Mouse (Mus musculus) MEL (cell line): ENCODE data around the gene Ncf1. TPM values are rescaled to one million over a fixed set of nuclear protein-coding genes. Genes with fewer than 3 reads are reported as not detected.

ENCODE experiments used
- DNase-seq: peaks from one replicate; pipeline ENCODE4 v3.0.0; 2011; ENCODE audit warnings: low read depth, low spot score
- H3K27ac ChIP-seq: 2 replicates; pipeline ENCODE4 v1.5.1; 2012; ENCODE audit warnings: low read depth, mild to moderate bottlenecking, control low read depth, low read length, moderate library complexity; ENCODE audit not compliant: control insufficient read depth
- H3K27me3 ChIP-seq, 2 experiments: fragments of 150-350 bp in 1 of 2; sonication (generic) in 1 of 2; 2 replicates each; pipeline ENCODE4 v1.6.1; 2012; ENCODE audit warnings: low read length in 2 of 2, mild to moderate bottlenecking in 2 of 2, improper control_type of control experiment in 1 of 2, moderate library complexity in 1 of 2; ENCODE audit not compliant: insufficient read depth in 2 of 2, control insufficient read depth in 1 of 2
- H3K36me3 ChIP-seq, 2 experiments: 2 replicates each; pipeline ENCODE4 v1.6.1; 2012 to 2014; ENCODE audit warnings: low read length in 2 of 2, improper control_type of control experiment in 1 of 2, inconsistent platforms in 1 of 2, mild to moderate bottlenecking in 1 of 2; ENCODE audit not compliant: insufficient read depth in 2 of 2, control insufficient read depth in 1 of 2
- H3K4me1 ChIP-seq, 2 experiments: fragments of 150-350 bp in 1 of 2; sonication (generic) in 1 of 2; 2 replicates each; pipeline ENCODE4 v1.6.1; 2012; ENCODE audit warnings: low read length in 2 of 2, improper control_type of control experiment in 1 of 2, mild to moderate bottlenecking in 1 of 2; ENCODE audit not compliant: insufficient read depth in 2 of 2, control insufficient read depth in 1 of 2
- H3K4me3 ChIP-seq, 2 experiments: fragments of 150-350 bp in 1 of 2; sonication (generic) in 1 of 2; 2 replicates each; pipeline ENCODE4 v1.5.1; 2012; ENCODE audit warnings: low read depth in 2 of 2, low read length in 2 of 2, mild to moderate bottlenecking in 2 of 2, moderate library complexity in 2 of 2, control low read depth in 1 of 2, improper control_type of control experiment in 1 of 2; ENCODE audit not compliant: control insufficient read depth in 1 of 2, insufficient read depth in 1 of 2
- H3K79me2 ChIP-seq: 2 replicates; pipeline ENCODE4 v1.6.1; 2012; ENCODE audit warnings: mild to moderate bottlenecking, low read length, moderate library complexity; ENCODE audit not compliant: control insufficient read depth, poor library complexity, insufficient read depth
- H3K9ac ChIP-seq: 2 replicates; pipeline ENCODE4 v1.6.1; 2012; ENCODE audit warnings: low read depth, mild to moderate bottlenecking, control low read depth, low read length, moderate library complexity; ENCODE audit not compliant: control insufficient read depth, poor library complexity, severe bottlenecking
- H3K9me3 ChIP-seq: fragments of 150-350 bp; sonication (generic); replicated peaks from 2 replicates; pipeline ENCODE4 v1.6.1; 2012; ENCODE audit warnings: mild to moderate bottlenecking, low read length, improper control_type of control experiment, moderate library complexity; ENCODE audit not compliant: insufficient read depth
- BHLHE40 ChIP-seq: IDR thresholded peaks from 2 replicates; pipeline ENCODE4 v1.6.1; 2012; ENCODE audit warnings: low read depth, mild to moderate bottlenecking, inconsistent platforms, low read length, improper control_type of control experiment, borderline replicate concordance
- CHD2 ChIP-seq: IDR thresholded peaks from 2 replicates; pipeline ENCODE4 v1.6.1; 2011; ENCODE audit warnings: low read length, improper control_type of control experiment
- CTCF ChIP-seq, 3 experiments: IDR thresholded peaks in 2 of 3; conservative IDR thresholded peaks in 1 of 3; 2 replicates each; pipeline ENCODE4 v1.5.1; 2011 to 2012; ENCODE audit warnings: low read length in 3 of 3, low read depth in 2 of 3, mild to moderate bottlenecking in 2 of 3, improper control_type of control experiment in 1 of 3, inconsistent platforms in 1 of 3, mixed read lengths in 1 of 3, moderate library complexity in 1 of 3; ENCODE audit not compliant: control insufficient read depth in 1 of 3, insufficient read depth in 1 of 3, poor library complexity in 1 of 3, severe bottlenecking in 1 of 3
- E2F4 ChIP-seq: IDR thresholded peaks from 2 replicates; pipeline ENCODE4 v1.6.1; 2011; ENCODE audit warnings: low read depth, low read length, improper control_type of control experiment, borderline replicate concordance
- EP300 ChIP-seq, 2 experiments: IDR thresholded peaks; 2 replicates each; pipeline ENCODE4 v1.6.1; 2011; ENCODE audit warnings: improper control_type of control experiment in 2 of 2, low read length in 2 of 2, low read depth in 1 of 2, mild to moderate bottlenecking in 1 of 2
- ETS1 ChIP-seq: IDR thresholded peaks from 2 replicates; pipeline ENCODE4 v1.6.1; 2012; ENCODE audit warnings: low read depth, mild to moderate bottlenecking, inconsistent platforms, low read length, improper control_type of control experiment, moderate library complexity
- GABPA ChIP-seq: IDR thresholded peaks from 2 replicates; pipeline ENCODE4 v1.6.1; 2012; ENCODE audit warnings: low read depth, mild to moderate bottlenecking, inconsistent platforms, low read length, improper control_type of control experiment, moderate library complexity
- GATA1 ChIP-seq: IDR thresholded peaks from 2 replicates; pipeline ENCODE4 v1.6.1; 2011; ENCODE audit warnings: low read depth, low read length, improper control_type of control experiment
- HCFC1 ChIP-seq: IDR thresholded peaks from 2 replicates; pipeline ENCODE4 v1.6.1; 2012; ENCODE audit warnings: low read depth, mild to moderate bottlenecking, inconsistent platforms, low read length, improper control_type of control experiment, moderate library complexity
- JUND ChIP-seq: IDR thresholded peaks from 2 replicates; pipeline ENCODE4 v1.6.1; 2011; ENCODE audit warnings: low read depth, mild to moderate bottlenecking, improper control_type of control experiment, low read length
- KAT2A ChIP-seq: conservative IDR thresholded peaks from 2 replicates; pipeline ENCODE4 v1.6.1; 2012; ENCODE audit warnings: low read depth, low read length, improper control_type of control experiment, inconsistent platforms
- MAFK ChIP-seq: IDR thresholded peaks from 2 replicates; pipeline ENCODE4 v1.6.1; 2011; ENCODE audit warnings: low read depth, mild to moderate bottlenecking, low read length, improper control_type of control experiment, borderline replicate concordance
- MAX ChIP-seq: IDR thresholded peaks from 2 replicates; pipeline ENCODE4 v1.6.1; 2011; ENCODE audit warnings: low read length, improper control_type of control experiment
- MXI1 ChIP-seq: IDR thresholded peaks from 2 replicates; pipeline ENCODE4 v1.6.1; 2011; ENCODE audit warnings: mild to moderate bottlenecking, low read depth, low read length, improper control_type of control experiment
- MYB ChIP-seq: IDR thresholded peaks from 2 replicates; pipeline ENCODE4 v1.6.1; 2011; ENCODE audit warnings: mild to moderate bottlenecking, low read depth, low read length, improper control_type of control experiment
- NELFE ChIP-seq: IDR thresholded peaks from 2 replicates; pipeline ENCODE4 v1.6.1; 2011; ENCODE audit warnings: low read depth, low read length, improper control_type of control experiment
- NRF1 ChIP-seq: IDR thresholded peaks from 2 replicates; pipeline ENCODE4 v1.6.1; 2014; ENCODE audit warnings: low read depth, mild to moderate bottlenecking, inconsistent platforms, low read length, improper control_type of control experiment, moderate library complexity; ENCODE audit not compliant: poor library complexity, insufficient read depth, severe bottlenecking
- POLR2A ChIP-seq, 2 experiments: IDR thresholded peaks; 2 replicates each; pipeline ENCODE4 v1.6.1; 2011 to 2012; ENCODE audit warnings: low read length in 2 of 2, mild to moderate bottlenecking in 2 of 2, control low read depth in 1 of 2, improper control_type of control experiment in 1 of 2, low read depth in 1 of 2, moderate library complexity in 1 of 2; ENCODE audit not compliant: control insufficient read depth in 1 of 2, insufficient read depth in 1 of 2, poor library complexity in 1 of 2
- POLR2AphosphoS2 ChIP-seq: IDR thresholded peaks from 2 replicates; pipeline ENCODE4 v1.6.1; 2011; ENCODE audit warnings: low read length, improper control_type of control experiment
- POLR2AphosphoS5 ChIP-seq: IDR thresholded peaks from 2 replicates; pipeline ENCODE4 v1.6.1; 2012; ENCODE audit warnings: low read depth, borderline replicate concordance, mild to moderate bottlenecking, inconsistent platforms, low read length, moderate library complexity, mixed read lengths
- RAD21 ChIP-seq: IDR thresholded peaks from 2 replicates; pipeline ENCODE4 v1.6.1; 2011; ENCODE audit warnings: mild to moderate bottlenecking, low read depth, low read length, improper control_type of control experiment
- RCOR1 ChIP-seq: IDR thresholded peaks from 2 replicates; pipeline ENCODE4 v1.6.1; 2012; ENCODE audit warnings: low read depth, mild to moderate bottlenecking, inconsistent platforms, low read length, improper control_type of control experiment
- SIN3A ChIP-seq: IDR thresholded peaks from 2 replicates; pipeline ENCODE4 v1.6.1; 2012; ENCODE audit warnings: low read length, improper control_type of control experiment, inconsistent platforms
- SMC3 ChIP-seq: IDR thresholded peaks from 2 replicates; pipeline ENCODE4 v1.6.1; 2011; ENCODE audit warnings: low read depth, low read length, improper control_type of control experiment
- TAL1 ChIP-seq: IDR thresholded peaks from 2 replicates; pipeline ENCODE4 v1.6.1; 2012; ENCODE audit warnings: mild to moderate bottlenecking, inconsistent platforms, low read length, moderate library complexity, mixed read lengths
- TBP ChIP-seq: IDR thresholded peaks from 2 replicates; pipeline ENCODE4 v1.8.0; 2011; ENCODE audit warnings: low read depth, low read length, improper control_type of control experiment
- UBTF ChIP-seq: IDR thresholded peaks from 2 replicates; pipeline ENCODE4 v1.6.1; 2012; ENCODE audit warnings: low read depth, mild to moderate bottlenecking, inconsistent platforms, low read length, improper control_type of control experiment, moderate library complexity, borderline replicate concordance; ENCODE audit not compliant: insufficient read depth
- ZMIZ1 ChIP-seq: IDR thresholded peaks from 2 replicates; pipeline ENCODE4 v1.6.1; 2012; ENCODE audit warnings: low read depth, mild to moderate bottlenecking, inconsistent platforms, low read length, improper control_type of control experiment, moderate library complexity
- ZNF384 ChIP-seq: IDR thresholded peaks from 2 replicates; pipeline ENCODE4 v1.6.1; 2012; ENCODE audit warnings: low read depth, mild to moderate bottlenecking, inconsistent platforms, low read length, improper control_type of control experiment
- polyA plus RNA-seq, 2 experiments: library from polyadenylated mRNA; stranded (reverse) in 1 of 2; unstranded in 1 of 2; fragments of >175 nt in 1 of 2; fragments of >200 nt in 1 of 2; gene quantifications; 2 replicates each; pipeline versions ENCODE4 v1.2.1 to v1.2.4; 2012; ENCODE audit warnings: low replicate concordance in 2 of 2, low read depth in 1 of 2; ENCODE audit not compliant: insufficient read length in 2 of 2, insufficient read depth in 1 of 2, missing spikeins in 1 of 2
- total RNA-seq: library from RNA; depleted of rRNA; stranded (reverse); fragments of 300-350 nt; gene quantifications from 2 replicates; pipeline ENCODE4 v1.2.3, GENCODE M21; 2012

The Ncf1 gene
- total and polyA plus RNA-seq, 3 experiments: 0.58 to 3.3 TPM; not detected in 1

DNA sequence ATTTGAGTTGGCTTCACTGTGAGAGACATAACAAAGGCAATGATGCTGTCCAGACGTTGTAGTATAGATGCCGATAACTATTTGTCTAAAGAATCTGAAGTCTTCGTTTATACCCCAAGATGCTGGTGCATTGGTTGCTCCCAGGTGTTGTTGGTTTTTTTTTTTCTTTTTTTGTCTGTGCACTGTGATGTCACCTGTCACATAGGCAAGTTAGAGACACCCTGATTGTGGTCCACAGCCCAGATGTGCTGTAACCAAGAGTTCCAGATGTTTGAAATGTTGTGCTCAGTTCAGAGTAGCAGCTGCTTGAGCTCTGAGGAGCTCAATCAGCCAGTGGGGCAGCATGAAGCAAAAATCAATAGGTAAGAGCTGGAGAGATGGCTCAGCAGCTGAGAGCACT is 43.4 kb downstream of the Ncf1 start:
- H3K79me2 ChIP-seq: peaks cover 9% of the 10 kb centered on the region
- no peak for DNase-seq
- TF ChIP-seq KAT2A: no peak
- TF ChIP-seq SMC3: no peak
- TF ChIP-seq TAL1: no peak
- no peak for TF ChIP-seq TBP
- TF ChIP-seq, all 39 proteins: peak for 0
- Histone ChIP-seq H3K27me3 (no peaks in the 10 kb centered on the region), H3K4me3 (no peak overlapping the region), H3K4me1 (peaks cover 2 to 15% of the 10 kb centered on the region in 2 experiments; a peak in 2 of 4 replicates), H3K27ac (no peak overlapping the region), H3K9me3 (no peaks in the 10 kb centered on the region), H3K9ac (no peak overlapping the region), H3K36me3 (peaks cover 0 to 12% of the 10 kb centered on the region in 2 experiments; a peak in 2 of 4 replicates)

- Histone ChIP-seq H3K36me3 (peaks cover 0 to 12% of the 10 kb centered on the region in 2 experiments; a peak in 2 of 4 replicates), H3K9ac (peak within 1 kb of the TSS; percentile 97)
- TF ChIP-seq MXI1 (peak; percentile 94), GABPA (no peak), MAX (peak; percentile 99), MAFK (no peak), SMC3 (no peak), NELFE (peak; percentile 52; the same call in 1 of the 2 replicates), E2F4 (peak; percentile 79; the same call in 1 of the 2 replicates), POLR2AphosphoS5 (no peak), MYB (no peak), ETS1 (peak; percentile 50; the same call in 1 of the 2 replicates), RCOR1 (no peak), NRF1 (peak; percentile 83), RAD21 (no peak), ZNF384 (0 out of 2 replicates have a peak, but pooled peaks have one; percentile 42), ZMIZ1 (0 out of 2 replicates have a peak, but pooled peaks have one; percentile 70), TBP (peak; percentile 39; the same call in 1 of the 2 replicates), CTCF (IDR thresholded peaks at IDR 0.05 in 2 of 3, conservative IDR thresholded peaks at IDR 0.05 in 1 of 3; ENCODE audit: control insufficient read depth in 1 of 3, insufficient read depth in 1 of 3, low read depth in 2 of 3, low read length in 3 of 3, poor library complexity in 1 of 3, severe bottlenecking in 1 of 3) (no peak), JUND (no peak), UBTF (no peak), POLR2AphosphoS2 (peak; percentile 8; the same call in 1 of the 2 replicates), CHD2 (no peak), HCFC1 (peak; percentile 80), EP300 (IDR thresholded peaks at IDR 0.05; ENCODE audit: low read depth in 1 of 2, low read length in 2 of 2) (no peak), BHLHE40 (peak; percentile 68), TAL1 (no peak), POLR2A (IDR thresholded peaks at IDR 0.05; ENCODE audit: control insufficient read depth in 1 of 2, insufficient read depth in 1 of 2, low read depth in 1 of 2, low read length in 2 of 2, poor library complexity in 1 of 2) (peak; percentile 60 to 63; a peak in 3 of 4 replicates), GATA1 (no peak), SIN3A (no peak; the same call in 1 of the 2 replicates)
These were observed 45.3 kb downstream of the Ncf1 start, which contains the start of gene Gtf2ird2 for GRCm38 (mm10) chr5:134183880-134184808. Gene Gtf2ird2 (plus strand): TSS chr5:134184019.

More at GRCm38 (mm10) chr5:134183880-134184808, 45.3 kb downstream of the Ncf1 start, which contains the start of gene Gtf2ird2:
- H3K4me3 ChIP-seq: peak within 1 kb of the TSS; percentile 72 to 82
- peak within 1 kb of the TSS; percentile 83 for H3K27ac ChIP-seq
- H3K79me2 ChIP-seq: peaks cover 9% of the 10 kb centered on the region
- H3K4me1 ChIP-seq: peaks cover 2 to 15% of the 10 kb centered on the region in 2 experiments; a peak in 2 of 4 replicates
- no peaks in the 10 kb centered on the region for H3K27me3 ChIP-seq
- H3K9me3 ChIP-seq: no peaks in the 10 kb centered on the region
- peak; percentile 99 for DNase-seq
